Mouse (Mus musculus): ENCODE measurements around the gene Dixdc1. TPM values are rescaled to one million over a fixed set of nuclear protein-coding genes. Genes with fewer than 3 reads are reported as not detected.
A peak's percentile ranks its signal among the peaks of the same experiment; 100 is the strongest.

Gene Dixdc1
- total RNA-seq (2017) = not detected in 2 replicates

- ATAC-seq (replicated peaks; ENCODE audit: low read depth, poor library complexity, severe bottlenecking) = peak; percentile 98
Observed at GRCm38 (mm10) chr9:50738914-50739870, at the start of gene Dixdc1. Gene Dixdc1, minus strand, starts transcription at chr9:50739517.

DNA sequence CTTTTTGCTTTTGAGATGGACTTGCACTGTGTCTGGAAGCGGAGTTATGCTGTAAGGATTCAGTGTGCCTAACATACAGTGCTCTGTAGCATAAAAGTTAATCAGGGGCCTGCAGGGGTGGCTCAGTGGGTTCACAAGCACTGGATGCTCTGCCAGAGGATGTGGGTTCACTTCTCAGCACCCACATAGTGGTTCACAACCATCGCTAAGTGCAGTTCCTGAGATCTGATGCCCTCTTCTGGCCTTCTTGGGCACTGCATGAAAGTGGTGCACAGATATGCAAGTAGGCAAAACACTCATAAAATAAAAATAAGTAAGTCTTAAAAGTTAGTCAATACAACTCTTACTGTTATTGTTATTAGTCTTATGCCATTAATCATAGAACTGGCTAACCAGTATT, 42.8 kb upstream of the Dixdc1 start:
- peak; percentile 74 for ATAC-seq (replicated peaks; ENCODE audit: low read depth, poor library complexity, severe bottlenecking)

DNA sequence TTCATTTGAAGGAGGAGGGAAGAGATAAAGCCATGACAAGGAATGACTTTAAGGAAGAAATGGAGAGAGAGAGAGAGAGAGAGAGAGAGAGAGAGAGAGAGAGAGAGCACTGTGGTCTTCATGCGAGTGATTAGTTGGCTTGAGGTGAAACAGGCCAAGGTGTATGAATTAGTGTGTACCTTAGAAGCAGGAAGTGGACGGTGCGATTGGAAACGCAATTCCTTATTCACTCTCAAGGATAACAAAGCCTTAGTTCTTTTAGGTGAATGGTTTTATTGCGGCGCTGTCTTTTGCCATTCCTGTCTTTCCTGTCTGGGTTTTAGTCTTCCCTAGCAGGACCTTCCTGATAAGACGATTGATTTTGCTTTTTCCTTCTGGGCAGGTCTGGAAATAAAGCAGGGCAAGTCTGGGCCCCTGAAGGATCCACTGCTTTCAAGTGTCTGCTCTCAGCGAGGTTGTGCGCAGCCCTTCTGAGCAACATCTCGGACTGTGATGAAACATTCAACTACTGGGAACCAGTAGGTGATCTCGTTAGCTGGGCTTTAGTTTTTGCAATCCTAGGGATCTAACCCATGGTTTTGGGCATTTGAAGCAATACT, 36.9 kb upstream of the Dixdc1 start:
- no peak for ATAC-seq (replicated peaks; ENCODE audit: low read depth, poor library complexity, severe bottlenecking)

DNA sequence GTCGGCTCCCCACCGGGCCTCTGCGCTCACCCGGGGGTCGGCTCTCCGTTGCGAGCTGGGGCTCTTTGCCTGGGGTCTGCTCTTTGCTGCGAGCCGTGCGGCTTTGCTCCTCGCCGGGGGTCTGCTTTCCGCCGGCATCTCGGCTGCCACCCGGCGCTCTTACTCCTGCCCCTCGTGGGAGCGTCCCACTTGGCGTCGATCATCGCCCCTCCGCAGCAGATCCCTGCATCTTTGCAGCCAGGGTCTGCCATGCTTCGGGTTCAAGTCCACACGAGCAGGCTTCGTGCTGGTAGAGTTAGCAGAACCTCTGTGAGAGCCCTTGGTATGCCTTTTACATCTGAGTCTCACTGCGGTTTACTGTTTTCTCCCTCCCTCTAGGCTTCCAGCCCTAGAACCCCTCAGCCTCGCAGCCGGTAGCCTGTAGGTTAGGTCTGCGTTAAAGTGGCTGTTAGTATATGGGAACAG, 36.4 kb upstream of the Dixdc1 start:
- peak; percentile 34; the same call in 1 of the 2 replicates for ATAC-seq (replicated peaks; ENCODE audit: low read depth, poor library complexity, severe bottlenecking)

DNA sequence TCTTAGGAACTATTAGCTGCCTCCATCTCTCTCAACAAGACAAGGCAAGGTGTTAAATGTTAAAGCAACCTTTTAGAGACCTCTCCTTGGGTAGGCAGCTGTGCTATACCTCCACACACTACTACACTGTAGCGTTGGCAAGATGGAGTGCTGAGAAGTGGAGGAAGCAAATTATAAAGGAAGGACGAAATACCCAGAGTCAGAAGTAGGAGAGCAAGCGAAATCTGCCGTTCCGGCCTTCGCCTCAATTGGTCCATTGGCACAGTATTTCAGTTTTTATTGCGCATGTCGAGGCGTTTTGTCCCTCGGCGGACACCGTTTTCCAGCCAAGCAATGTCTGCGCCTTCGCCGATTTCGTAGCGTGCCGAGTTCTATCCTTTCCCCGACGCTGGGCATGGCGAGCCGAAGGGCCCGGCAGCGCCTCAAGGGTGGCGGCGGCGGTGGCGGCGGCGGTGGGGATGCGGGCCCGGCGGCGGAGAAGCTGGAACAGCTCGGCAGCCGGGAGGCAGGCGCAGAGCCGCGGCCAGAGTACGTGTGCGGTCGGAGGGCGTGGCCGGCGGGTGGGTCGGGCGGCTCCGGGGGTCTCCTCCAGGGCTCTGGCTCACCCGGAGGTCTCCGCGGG, 35.8 kb upstream of the Dixdc1 start, which contains the start of the genes Alg9 and 1110032A03Rik:
TSS of gene Alg9 (plus strand) at position 29 of the 622 bp plus-strand sequence.
TSS of gene 1110032A03Rik (minus strand) at position 530 of the 622 bp plus-strand sequence.
- ATAC-seq (replicated peaks; ENCODE audit: low read depth, poor library complexity, severe bottlenecking) = peak; percentile 64

- peak; percentile 71 for ATAC-seq (replicated peaks; ENCODE audit: low read depth, poor library complexity, severe bottlenecking)
Observed at GRCm38 (mm10) chr9:50774026-50774462, 34.7 kb upstream of the Dixdc1 start.

- no peak for ATAC-seq (replicated peaks; ENCODE audit: low read depth, poor library complexity, severe bottlenecking)
Observed at GRCm38 (mm10) chr9:50770011-50770410, 30.7 kb upstream of the Dixdc1 start.

- ATAC-seq (replicated peaks; ENCODE audit: low read depth, poor library complexity, severe bottlenecking) = peak; percentile 95
Observed at GRCm38 (mm10) chr9:50768107-50769002, 29.0 kb upstream of the Dixdc1 start, which contains the start of gene Fdxacb1. Gene Fdxacb1, plus strand, starts transcription at chr9:50768236.

DNA sequence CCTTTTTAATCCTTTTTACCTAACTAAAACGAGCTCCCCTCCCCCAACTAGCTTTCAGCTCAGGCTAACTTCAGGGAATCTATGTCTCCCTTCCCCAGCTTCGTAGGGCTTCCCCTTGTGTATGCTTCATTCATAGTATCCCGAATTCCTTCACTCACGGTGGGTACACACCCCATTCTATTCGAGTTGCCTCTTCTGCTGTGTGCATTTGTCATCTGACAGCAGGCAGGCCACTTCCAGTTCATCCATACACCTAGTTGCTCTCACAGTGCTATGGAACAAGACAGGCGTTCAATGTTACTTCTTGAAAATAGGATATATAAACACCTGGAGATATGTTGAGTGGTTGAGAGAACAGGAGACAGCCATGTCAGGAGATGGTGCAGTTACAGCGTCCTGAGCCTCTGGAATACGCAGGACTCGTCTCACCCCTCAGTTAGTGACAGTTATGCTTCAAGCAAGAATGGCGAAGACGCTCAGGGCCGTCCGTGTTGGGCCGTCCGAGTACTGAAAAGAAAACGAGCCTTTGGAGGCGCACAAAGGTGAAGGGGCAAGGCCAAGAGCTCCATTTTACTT, 28.3 kb upstream of the Dixdc1 start:
- no peak for ATAC-seq (replicated peaks; ENCODE audit: low read depth, poor library complexity, severe bottlenecking)

DNA sequence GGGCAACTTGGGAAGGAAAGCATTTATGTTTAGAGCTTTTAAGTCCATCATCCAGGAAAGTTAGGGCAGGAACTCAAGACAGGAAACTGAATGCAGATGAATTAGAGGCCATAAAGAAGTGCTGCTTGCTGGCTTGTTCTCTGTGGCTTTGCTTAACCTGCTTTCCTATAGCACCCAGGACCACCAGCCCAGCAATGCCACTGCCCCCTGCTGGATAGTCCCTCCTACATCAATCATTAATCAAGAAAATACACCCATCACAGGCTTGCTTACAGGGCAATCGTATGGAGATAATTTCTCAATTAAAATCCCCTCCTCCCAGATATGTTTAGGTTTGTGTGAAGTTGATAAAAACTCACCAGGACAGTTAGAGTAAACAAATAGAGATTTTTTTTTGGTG, 24.0 kb upstream of the Dixdc1 start:
- ATAC-seq (replicated peaks; ENCODE audit: low read depth, poor library complexity, severe bottlenecking) = no peak

GRCm38 (mm10) chr9:50761520-50762243, 22.4 kb upstream of the Dixdc1 start:
- ATAC-seq (replicated peaks; ENCODE audit: low read depth, poor library complexity, severe bottlenecking) = peak; percentile 76

- ATAC-seq (replicated peaks; ENCODE audit: low read depth, poor library complexity, severe bottlenecking) = no peak
Observed at GRCm38 (mm10) chr9:50756711-50757110, 17.4 kb upstream of the Dixdc1 start.

DNA sequence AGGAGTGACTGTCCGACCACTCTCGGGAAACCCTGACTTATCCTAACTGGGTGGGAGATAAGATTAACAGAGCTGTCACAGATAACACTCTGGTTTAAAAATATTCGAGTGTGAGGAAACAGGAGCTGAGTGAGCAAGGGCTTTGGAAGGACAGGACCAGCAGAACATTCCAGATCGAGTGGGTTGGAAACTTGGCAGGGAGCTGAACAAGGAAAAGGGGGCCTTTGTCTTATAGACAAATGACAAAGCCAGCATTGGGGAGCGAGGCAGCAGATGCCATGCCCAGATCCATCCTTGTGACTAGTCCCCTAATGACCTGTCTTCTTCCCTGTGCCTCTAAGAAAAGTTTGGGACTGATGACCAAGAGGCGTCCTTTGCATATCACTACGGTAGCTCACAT, 14.6 kb upstream of the Dixdc1 start:
- no peak for ATAC-seq (replicated peaks; ENCODE audit: low read depth, poor library complexity, severe bottlenecking)

DNA sequence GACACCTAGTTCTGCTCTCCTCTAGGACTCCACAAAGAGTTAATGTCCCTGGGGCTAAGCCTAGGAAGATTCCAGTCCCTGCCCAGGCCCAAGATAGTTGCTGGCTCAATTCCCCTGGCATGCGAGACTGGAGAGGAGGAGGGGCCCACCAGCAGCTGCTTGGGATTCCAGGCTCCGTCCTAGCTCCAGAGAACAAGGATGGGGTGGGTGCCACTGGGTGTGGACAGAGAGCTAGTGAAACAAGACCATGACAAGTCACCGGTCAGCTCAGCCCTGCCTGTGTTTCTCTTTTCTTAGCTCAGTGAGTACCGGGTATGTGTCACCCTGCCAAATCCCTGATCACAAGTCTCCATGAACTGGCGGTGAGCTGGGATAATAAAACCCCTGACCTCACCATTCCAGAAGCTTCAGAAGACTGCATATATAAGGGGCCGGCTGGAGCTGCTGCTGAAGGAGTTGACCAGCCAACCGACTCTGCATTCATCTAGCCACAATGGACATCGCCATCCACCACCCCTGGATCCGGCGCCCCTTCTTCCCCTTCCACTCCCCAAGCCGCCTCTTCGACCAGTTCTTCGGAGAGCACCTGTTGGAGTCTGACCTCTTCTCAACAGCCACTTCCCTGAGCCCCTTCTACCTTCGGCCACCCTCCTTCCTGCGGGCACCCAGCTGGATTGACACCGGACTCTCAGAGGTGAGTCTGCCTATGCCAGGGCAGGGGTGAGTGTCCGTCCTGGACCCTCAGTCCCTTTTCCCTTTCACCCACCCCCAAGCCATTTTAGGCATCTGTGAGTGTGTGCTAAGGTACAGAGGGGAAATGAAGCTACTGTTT, 13.7 kb upstream of the Dixdc1 start:
- no peak for ATAC-seq (replicated peaks; ENCODE audit: low read depth, poor library complexity, severe bottlenecking)

- ATAC-seq (replicated peaks; ENCODE audit: low read depth, poor library complexity, severe bottlenecking) = no peak
Observed at GRCm38 (mm10) chr9:50752054-50752602, 12.8 kb upstream of the Dixdc1 start, which contains the start of gene Hspb2. Gene Hspb2, minus strand, starts transcription at chr9:50752354.

DNA sequence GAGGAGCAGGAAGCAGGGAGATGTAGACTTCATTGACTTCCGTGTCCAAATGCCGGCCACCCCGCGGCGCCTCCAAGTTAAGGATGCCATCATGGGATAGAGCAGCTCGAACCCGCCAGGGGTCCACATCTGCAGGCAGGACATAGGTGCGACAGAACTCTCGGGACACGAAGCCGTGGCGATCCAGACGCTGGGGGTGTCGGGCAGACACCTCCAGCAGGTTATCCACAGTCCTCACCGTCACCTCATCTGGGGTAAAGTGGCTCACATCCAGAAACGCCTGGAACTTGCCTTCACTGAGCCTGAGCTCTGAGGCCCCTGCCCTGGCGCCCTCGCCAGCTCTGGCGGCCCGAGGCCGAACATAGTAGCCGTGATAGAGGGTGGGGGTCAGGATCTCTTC, 12.0 kb upstream of the Dixdc1 start, which contains the start of gene Cryab:
TSS of gene Cryab (plus strand) at position 3 of the 400 bp plus-strand sequence.
- ATAC-seq (replicated peaks; ENCODE audit: low read depth, poor library complexity, severe bottlenecking) = no peak

DNA sequence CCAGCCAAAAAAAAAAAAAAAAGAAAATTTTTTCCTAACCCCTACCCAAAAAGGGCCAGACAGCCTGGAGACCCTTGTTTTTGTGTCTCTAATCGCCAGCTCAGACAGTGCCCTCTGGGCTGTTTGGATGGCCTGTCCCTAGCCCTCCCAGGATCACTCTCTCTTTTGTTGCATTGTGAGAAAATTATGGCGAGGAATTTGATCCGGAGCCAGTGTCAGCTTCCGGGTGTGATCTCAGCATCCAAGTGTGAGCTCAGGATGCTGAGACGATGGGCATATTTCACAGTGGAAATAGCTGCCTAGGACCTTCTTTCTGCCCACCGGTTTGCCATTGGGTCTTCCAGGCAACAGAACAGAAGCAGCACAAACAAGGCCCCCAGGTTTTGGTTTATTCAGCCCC, 11.4 kb upstream of the Dixdc1 start:
- no peak for ATAC-seq (replicated peaks; ENCODE audit: low read depth, poor library complexity, severe bottlenecking)
